Mouse (Mus musculus) erythroblast, embryonic 14.5 days (primary cell): ENCODE measurements around the gene Ydjc. TPM values are rescaled to one million over a fixed set of nuclear protein-coding genes. Genes with fewer than 3 reads are reported as not detected.
A peak's percentile ranks its signal among the peaks of the same experiment; 100 is the strongest.

Source experiments
- H3K27me3 ChIP-seq: 2 replicates; pipeline ENCODE4 v1.6.1; 2012; ENCODE audit warnings: inconsistent platforms; ENCODE audit not compliant: control insufficient read depth
- H3K36me3 ChIP-seq: 2 replicates; pipeline ENCODE4 v1.6.1; 2012; ENCODE audit warnings: mild to moderate bottlenecking, inconsistent platforms; ENCODE audit not compliant: control insufficient read depth
- H3K4me1 ChIP-seq: 2 replicates; pipeline ENCODE4 v1.6.1; 2012; ENCODE audit warnings: inconsistent platforms; ENCODE audit not compliant: control insufficient read depth
- H3K4me3 ChIP-seq: replicated peaks from 2 replicates; pipeline ENCODE3; 2012; ENCODE audit warnings: moderate library complexity, mild to moderate bottlenecking, inconsistent platforms
- H3K9me3 ChIP-seq: 2 replicates; pipeline ENCODE4 v1.6.1; 2012; ENCODE audit warnings: low read length, inconsistent platforms, mixed read lengths; ENCODE audit not compliant: control insufficient read depth
- GATA1 ChIP-seq: IDR thresholded peaks from 2 replicates; pipeline ENCODE4 v1.6.1; 2012; ENCODE audit warnings: low read length, inconsistent platforms, mixed read lengths
- TAL1 ChIP-seq: IDR thresholded peaks from 3 replicates; pipeline ENCODE4 v1.6.1; 2012; ENCODE audit warnings: low read length, inconsistent platforms, mixed read lengths
- polyA plus RNA-seq: library from polyadenylated mRNA; stranded (reverse); fragments of >175 nt; gene quantifications from 2 replicates; pipeline ENCODE4 v1.2.3, GENCODE M21; 2012

Gene Ydjc
- polyA plus RNA-seq, 1 experiment, result 0.46 TPM

GRCm38 (mm10) chr16:17181382-17181781 is 37.0 kb downstream of the Ydjc start:
- Histone ChIP-seq H3K4me1 (peaks cover 6% of the 10 kb centered on the region), H3K27me3 (no peaks in the 10 kb centered on the region), H3K4me3 (no peak overlapping the region), H3K9me3 (no peaks in the 10 kb centered on the region), H3K36me3 (peaks cover 48% of the 10 kb centered on the region)
- TF ChIP-seq TAL1 (no peak), GATA1 (no peak)

GRCm38 (mm10) chr16:17182136-17182535 is 37.7 kb downstream of the Ydjc start:
- no peak for TF ChIP-seq TAL1
- H3K36me3 ChIP-seq, result peaks cover 47% of the 10 kb centered on the region
- peaks cover 6% of the 10 kb centered on the region for H3K4me1 ChIP-seq
- no peaks in the 10 kb centered on the region for H3K27me3 ChIP-seq
- H3K4me3 ChIP-seq, result no peak overlapping the region
- no peaks in the 10 kb centered on the region for H3K9me3 ChIP-seq

GRCm38 (mm10) chr16:17183003-17183402 is 38.6 kb downstream of the Ydjc start:
- H3K27me3 ChIP-seq, result no peaks in the 10 kb centered on the region
- no peak overlapping the region for H3K4me3 ChIP-seq
- no peak for TF ChIP-seq GATA1
- TF ChIP-seq TAL1, result no peak
- peaks cover 2% of the 10 kb centered on the region for H3K4me1 ChIP-seq
- H3K36me3 ChIP-seq, result peaks cover 47% of the 10 kb centered on the region
- no peaks in the 10 kb centered on the region for H3K9me3 ChIP-seq

GRCm38 (mm10) chr16:17185475-17185874 is 41.1 kb downstream of the Ydjc start:
- H3K4me1 ChIP-seq, result peaks cover 3% of the 10 kb centered on the region
- H3K36me3 ChIP-seq, result peaks cover 47% of the 10 kb centered on the region
- no peak overlapping the region for H3K4me3 ChIP-seq
- TF ChIP-seq TAL1, result no peak
- TF ChIP-seq GATA1, result no peak
- H3K27me3 ChIP-seq, result no peaks in the 10 kb centered on the region
- H3K9me3 ChIP-seq, result peaks cover 3% of the 10 kb centered on the region

- peaks cover 3% of the 10 kb centered on the region for H3K9me3 ChIP-seq
- peaks cover 23% of the 10 kb centered on the region for H3K4me1 ChIP-seq
- H3K4me3 ChIP-seq, result no peak overlapping the region
- H3K27me3 ChIP-seq, result no peaks in the 10 kb centered on the region
- H3K36me3 ChIP-seq, result peaks cover 59% of the 10 kb centered on the region
- no peak for TF ChIP-seq TAL1
- TF ChIP-seq GATA1, result no peak
Observed at GRCm38 (mm10) chr16:17193823-17194222, 49.4 kb downstream of the Ydjc start.

GRCm38 (mm10) chr16:17200121-17200952 is 55.9 kb downstream of the Ydjc start:
- H3K4me3 ChIP-seq, result peak overlapping the region; percentile 99
- peaks cover 36% of the 10 kb centered on the region for H3K4me1 ChIP-seq
- H3K27me3 ChIP-seq, result no peaks in the 10 kb centered on the region
- no peaks in the 10 kb centered on the region for H3K9me3 ChIP-seq
- peaks cover 26% of the 10 kb centered on the region for H3K36me3 ChIP-seq
- peak; percentile 34; the same call in 1 of the 2 replicates for TF ChIP-seq GATA1
- no peak for TF ChIP-seq TAL1

GRCm38 (mm10) chr16:17200953-17201707 is 56.7 kb downstream of the Ydjc start:
- Histone ChIP-seq H3K4me3 (peak overlapping the region; percentile 99), H3K36me3 (peaks cover 20% of the 10 kb centered on the region), H3K9me3 (no peaks in the 10 kb centered on the region), H3K27me3 (peaks cover 3% of the 10 kb centered on the region), H3K4me1 (peaks cover 35% of the 10 kb centered on the region)
- TF ChIP-seq TAL1, result no peak
- no peak for TF ChIP-seq GATA1

- Histone ChIP-seq H3K4me3 (peak overlapping the region; percentile 99), H3K4me1 (peaks cover 34% of the 10 kb centered on the region), H3K36me3 (peaks cover 15% of the 10 kb centered on the region), H3K9me3 (no peaks in the 10 kb centered on the region), H3K27me3 (peaks cover 11% of the 10 kb centered on the region)
- TF ChIP-seq TAL1 (no peak), GATA1 (no peak)
Observed at GRCm38 (mm10) chr16:17201977-17202376, 57.6 kb downstream of the Ydjc start.

GRCm38 (mm10) chr16:17202549-17202948 is 58.1 kb downstream of the Ydjc start, which contains the start of gene Ube2l3:
Gene Ube2l3 (minus strand): TSS chr16:17202649.
- Histone ChIP-seq H3K27me3 (peaks cover 14% of the 10 kb centered on the region), H3K36me3 (peaks cover 14% of the 10 kb centered on the region)
- TF ChIP-seq TAL1 (no peak), GATA1 (no peak)

More at GRCm38 (mm10) chr16:17202549-17202948, 58.1 kb downstream of the Ydjc start, which contains the start of gene Ube2l3:
- H3K4me1 ChIP-seq, result peaks cover 33% of the 10 kb centered on the region
- peak within 1 kb of the TSS; percentile 99 for H3K4me3 ChIP-seq
- H3K9me3 ChIP-seq, result no peaks in the 10 kb centered on the region
